Comparison of ENCODE assay signal across 18 mouse cellular contexts in genomic region chr19:54948359-54949127, GRCm38 (mm10).
DNase-seq lines count a peak whose midpoint lies in the region; ATAC-seq and TF ChIP-seq lines count a peak whose summit lies in the region.
"Had no signal": no experiment of that assay in that cellular context is flagged by ENCODE, and none has a peak within 500 bp of the region (broad histone marks: within the 10 kb centered on the region; RNA-seq: fewer than 3 reads in every experiment).

No protein-coding gene starts in this region.

- H3K27me3 ChIP-seq in embryonic facial prominence, embryonic 11.5 days (ENCODE audit: control insufficient read depth, insufficient read depth, low read length): no peaks in the 10 kb centered on the region
- H3K27me3 ChIP-seq in embryonic facial prominence, embryonic 10.5 days (replicated peaks; ENCODE audit: low read depth, poor library complexity, severe bottlenecking): no peaks in the 10 kb centered on the region
- no peaks in the 10 kb centered on the region for H3K27me3 ChIP-seq in neural tube, embryonic 14.5 days (ENCODE audit: control insufficient read depth, insufficient read depth, low read length)
- H3K27me3 ChIP-seq in intestine, postnatal 0 days (replicated peaks; ENCODE audit: control insufficient read depth, insufficient read depth, low read length): no peaks in the 10 kb centered on the region
- no peaks in the 10 kb centered on the region for H3K27me3 ChIP-seq in stomach, embryonic 16.5 days (ENCODE audit: control insufficient read depth, insufficient read depth, low read length)
- H3K27me3 ChIP-seq: embryonic facial prominence, embryonic 15.5 days; forebrain, embryonic 12.5 days; heart, embryonic 15.5 days had no signal

- DNase-seq in embryonic facial prominence, embryonic 11.5 days (ENCODE audit: low spot score): peak; percentile 3
- no peak for DNase-seq in embryonic facial prominence, embryonic 10.5 days (ENCODE audit: low spot score)
- DNase-seq in neural tube, embryonic 10.5 days (ENCODE audit: extremely low spot score, low spot score): no peak
- no peak for DNase-seq in ovary, adult 18-20 months (ENCODE audit: low spot score)
- no peak for DNase-seq in layer of hippocampus, adult 11-12 months (ENCODE audit: low spot score)
- DNase-seq: cerebellum, adult 18-20 months; gastrocnemius, adult 2 months; heart, adult 2 months; liver; liver, postnatal 0 days; lung, postnatal 14 days; thymus, adult 18-20 months had no signal

- no peak overlapping the region for H3K4me2 ChIP-seq in embryonic facial prominence, embryonic 11.5 days (ENCODE audit: low read depth, low read length)
- no peak overlapping the region for H3K4me2 ChIP-seq in neural tube, embryonic 14.5 days (ENCODE audit: low read depth, low read length)
- H3K4me2 ChIP-seq in intestine, postnatal 0 days (replicated peaks; ENCODE audit: low read depth): no peak overlapping the region
- no peak overlapping the region for H3K4me2 ChIP-seq in stomach, embryonic 16.5 days (ENCODE audit: low read depth, low read length)
- H3K4me2 ChIP-seq: embryonic facial prominence, embryonic 15.5 days; forebrain, embryonic 12.5 days; heart, embryonic 15.5 days had no signal

- H3K4me1 ChIP-seq in embryonic facial prominence, embryonic 11.5 days (ENCODE audit: control insufficient read depth, insufficient read depth, low read length): no peaks in the 10 kb centered on the region
- no peaks in the 10 kb centered on the region for H3K4me1 ChIP-seq in embryonic facial prominence, embryonic 10.5 days
- H3K4me1 ChIP-seq in neural tube, embryonic 14.5 days (ENCODE audit: control insufficient read depth, insufficient read depth, low read length): no peaks in the 10 kb centered on the region; the same call in 1 of the 2 replicates
- H3K4me1 ChIP-seq in intestine, postnatal 0 days (replicated peaks; ENCODE audit: control insufficient read depth, insufficient read depth, low read length): no peaks in the 10 kb centered on the region
- no peaks in the 10 kb centered on the region for H3K4me1 ChIP-seq in stomach, embryonic 16.5 days (ENCODE audit: control insufficient read depth, insufficient read depth, low read length)
- H3K4me1 ChIP-seq: embryonic facial prominence, embryonic 15.5 days; heart, embryonic 15.5 days had no signal

- no peaks in the 10 kb centered on the region for H3K36me3 ChIP-seq in embryonic facial prominence, embryonic 11.5 days (replicated peaks; ENCODE audit: control insufficient read depth, insufficient read depth, low read depth, low read length)
- no peaks in the 10 kb centered on the region for H3K36me3 ChIP-seq in embryonic facial prominence, embryonic 10.5 days (replicated peaks)
- H3K36me3 ChIP-seq in neural tube, embryonic 14.5 days (ENCODE audit: control insufficient read depth, insufficient read depth, low read length): no peaks in the 10 kb centered on the region
- no peaks in the 10 kb centered on the region for H3K36me3 ChIP-seq in intestine, postnatal 0 days (ENCODE audit: control insufficient read depth, insufficient read depth)
- H3K36me3 ChIP-seq in stomach, embryonic 16.5 days (ENCODE audit: control insufficient read depth, insufficient read depth, low read length): no peaks in the 10 kb centered on the region
- H3K36me3 ChIP-seq: embryonic facial prominence, embryonic 15.5 days; forebrain, embryonic 12.5 days; heart, embryonic 15.5 days had no signal

- H3K27ac ChIP-seq in embryonic facial prominence, embryonic 11.5 days (replicated peaks; ENCODE audit: low read depth, low read length): no peak overlapping the region
- H3K27ac ChIP-seq in embryonic facial prominence, embryonic 10.5 days (replicated peaks): no peak overlapping the region
- peak overlapping the region; percentile 22; the same call in 1 of the 2 replicates for H3K27ac ChIP-seq in neural tube, embryonic 14.5 days (ENCODE audit: low read depth, low read length)
- H3K27ac ChIP-seq in intestine, postnatal 0 days (ENCODE audit: low read depth, low read length): no peak overlapping the region; the same call in 1 of the 2 replicates
- H3K27ac ChIP-seq in stomach, embryonic 16.5 days (ENCODE audit: low read length): no peak overlapping the region
- H3K27ac ChIP-seq: embryonic facial prominence, embryonic 15.5 days; forebrain, embryonic 12.5 days; gastrocnemius, adult 2 months; heart, adult 2 months; heart, embryonic 15.5 days had no signal

- H3K4me3 ChIP-seq in embryonic facial prominence, embryonic 11.5 days (ENCODE audit: low read depth, low read length): no peak overlapping the region
- no peak overlapping the region for H3K4me3 ChIP-seq in embryonic facial prominence, embryonic 10.5 days
- no peak overlapping the region for H3K4me3 ChIP-seq in neural tube, embryonic 14.5 days (ENCODE audit: low read depth, low read length)
- H3K4me3 ChIP-seq in intestine, postnatal 0 days (ENCODE audit: low read depth, low read length): no peak overlapping the region
- H3K4me3 ChIP-seq in stomach, embryonic 16.5 days (replicated peaks; ENCODE audit: low read length): no peak overlapping the region
- H3K4me3 ChIP-seq: embryonic facial prominence, embryonic 15.5 days; forebrain, embryonic 12.5 days; gastrocnemius, adult 2 months; heart, adult 2 months; heart, embryonic 15.5 days had no signal

- ATAC-seq in embryonic facial prominence, embryonic 11.5 days (replicated peaks; ENCODE audit: insufficient number of reproducible peaks, low FRiP score, low TSS enrichment, low read depth): no peak
- ATAC-seq in neural tube, embryonic 14.5 days (ENCODE audit: low read depth): no peak
- peak; percentile 77; the same call in 1 of the 2 replicates for ATAC-seq in intestine, postnatal 0 days
- ATAC-seq in stomach, embryonic 16.5 days (ENCODE audit: insufficient read depth, low FRiP score): peak; percentile 44; the same call in 1 of the 2 replicates
- ATAC-seq: liver, postnatal 0 days had no signal

- no peaks in the 10 kb centered on the region for H3K9me3 ChIP-seq in embryonic facial prominence, embryonic 11.5 days (replicated peaks; ENCODE audit: control insufficient read depth, low read length)
- no peaks in the 10 kb centered on the region for H3K9me3 ChIP-seq in embryonic facial prominence, embryonic 10.5 days
- H3K9me3 ChIP-seq in neural tube, embryonic 14.5 days (ENCODE audit: control insufficient read depth, low read length): no peaks in the 10 kb centered on the region
- no peaks in the 10 kb centered on the region for H3K9me3 ChIP-seq in intestine, postnatal 0 days (ENCODE audit: control insufficient read depth)
- H3K9me3 ChIP-seq in stomach, embryonic 16.5 days (replicated peaks; ENCODE audit: control insufficient read depth, low read length): no peaks in the 10 kb centered on the region
- H3K9me3 ChIP-seq: embryonic facial prominence, embryonic 15.5 days; forebrain, embryonic 12.5 days; heart, embryonic 15.5 days had no signal

- 67% methylated on average over 7 of the region's 7 CpGs for WGBS in embryonic facial prominence, embryonic 11.5 days
- whole genome bisulfite sequencing in embryonic facial prominence, embryonic 10.5 days: 74% methylated on average over 7 of the region's 7 CpGs
- WGBS in neural tube, embryonic 14.5 days: 46% methylated on average over 7 of the region's 7 CpGs
- 36% methylated on average over 7 of the region's 7 CpGs for WGBS in intestine, postnatal 0 days
- 50% methylated on average over 7 of the region's 7 CpGs for WGBS in stomach, embryonic 16.5 days

- TF ChIP-seq CTCF in intestine, postnatal 0 days (IDR thresholded peaks at IDR 0.05; ENCODE audit: low read depth): no peak

- H3K9ac ChIP-seq in embryonic facial prominence, embryonic 11.5 days (replicated peaks; ENCODE audit: low read length): no peak overlapping the region
- H3K9ac ChIP-seq in neural tube, embryonic 14.5 days (replicated peaks; ENCODE audit: low read depth, low read length): no peak overlapping the region
- no peak overlapping the region for H3K9ac ChIP-seq in intestine, postnatal 0 days (ENCODE audit: low read depth, low read length)
- no peak overlapping the region for H3K9ac ChIP-seq in stomach, embryonic 16.5 days (ENCODE audit: low read length)
- H3K9ac ChIP-seq: embryonic facial prominence, embryonic 15.5 days; forebrain, embryonic 12.5 days; heart, embryonic 15.5 days; liver, postnatal 0 days had no signal

Comparison
In these comparisons a context has a peak if more than half of its experiments do, and no peak if none do; other contexts are left out.
1. ATAC-seq: peak in intestine, postnatal 0 days (single experiment) and stomach, embryonic 16.5 days (single experiment); none in embryonic facial prominence, embryonic 11.5 days (single experiment) and neural tube, embryonic 14.5 days (single experiment).